Mouse (Mus musculus): ENCODE data around the gene Enpp6.
A peak's percentile ranks its signal among the peaks of the same experiment; 100 is the strongest.

Gene Enpp6

DNA sequence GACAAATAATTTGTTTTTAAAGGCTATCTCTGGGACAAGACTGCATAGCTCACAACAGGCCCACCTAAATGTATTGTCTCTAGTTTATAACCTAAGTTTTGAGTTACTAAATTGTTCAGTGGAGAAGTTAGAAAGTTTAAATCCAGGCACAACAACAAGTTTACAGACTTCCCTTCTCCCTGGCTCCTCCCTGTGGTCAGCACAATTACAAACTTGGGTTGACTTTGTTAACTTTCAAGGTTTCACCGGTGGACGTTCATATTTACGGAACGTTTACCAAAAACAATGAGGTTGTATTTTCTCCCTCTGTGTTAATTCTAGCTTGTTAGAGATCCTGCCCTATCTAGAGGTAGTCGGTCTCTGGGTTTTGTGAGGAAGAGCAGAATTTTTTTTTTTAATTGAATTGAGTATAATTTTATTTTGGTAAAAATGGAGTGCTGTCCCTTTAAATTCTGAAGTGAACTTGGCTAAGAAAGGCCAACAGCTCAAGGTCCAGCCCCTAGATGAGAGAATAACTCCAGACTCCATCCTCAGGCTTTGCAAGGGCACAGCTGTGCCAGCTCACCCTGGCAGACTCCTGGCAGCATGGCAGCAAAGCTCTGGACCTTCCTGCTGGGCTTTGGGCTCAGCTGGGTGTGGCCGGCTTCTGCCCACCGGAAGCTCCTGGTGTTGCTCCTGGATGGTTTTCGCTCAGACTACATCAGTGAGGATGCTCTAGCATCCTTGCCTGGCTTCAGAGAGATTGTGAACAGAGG is at the start of gene Enpp6:
TSS of gene Enpp6 (plus strand) at position 502 of the 755 bp plus-strand sequence.
- no peak for DNase-seq (ENCODE audit: low read depth)

DNA sequence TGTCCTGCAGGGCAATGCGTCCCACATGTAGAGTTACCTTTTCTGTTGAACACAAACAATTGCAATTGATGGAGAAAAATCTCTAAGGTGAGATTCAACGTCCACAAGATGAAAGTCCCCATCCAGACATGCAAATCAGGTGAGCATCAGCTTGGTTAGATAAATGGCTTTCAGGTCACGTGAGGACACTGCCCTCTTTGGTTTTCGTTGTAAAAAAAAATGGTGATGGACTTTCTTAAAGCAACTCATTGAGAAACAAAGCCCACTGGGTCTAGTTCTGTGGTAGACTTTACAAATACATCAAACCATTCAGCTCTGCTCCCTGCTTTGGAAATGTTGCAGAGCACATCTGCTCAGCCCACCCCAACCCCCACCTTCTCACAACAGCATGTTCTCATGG is 48.5 kb upstream of the Enpp6 start:
- DNase-seq (ENCODE audit: low read depth), result no peak

DNA sequence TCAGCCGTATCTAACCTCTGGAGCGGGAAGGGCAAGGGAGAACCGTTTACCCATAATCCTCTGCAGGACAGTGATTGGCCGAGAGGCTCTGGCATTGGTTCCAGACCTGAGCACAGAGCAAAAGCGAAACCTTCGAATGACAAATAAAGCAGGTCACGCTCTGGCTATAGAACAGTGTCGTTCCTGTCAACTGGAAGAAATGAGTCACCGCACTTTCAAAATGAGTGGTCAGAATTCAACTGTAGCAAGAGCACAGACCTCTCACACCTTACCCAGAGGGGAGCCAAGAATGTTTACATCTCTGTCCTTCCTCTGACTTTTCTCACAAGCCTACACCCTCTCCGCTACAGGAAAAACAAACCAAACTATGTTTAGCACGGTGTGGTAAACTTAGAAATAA is 45.4 kb upstream of the Enpp6 start:
- DNase-seq (ENCODE audit: low read depth), result no peak

DNA sequence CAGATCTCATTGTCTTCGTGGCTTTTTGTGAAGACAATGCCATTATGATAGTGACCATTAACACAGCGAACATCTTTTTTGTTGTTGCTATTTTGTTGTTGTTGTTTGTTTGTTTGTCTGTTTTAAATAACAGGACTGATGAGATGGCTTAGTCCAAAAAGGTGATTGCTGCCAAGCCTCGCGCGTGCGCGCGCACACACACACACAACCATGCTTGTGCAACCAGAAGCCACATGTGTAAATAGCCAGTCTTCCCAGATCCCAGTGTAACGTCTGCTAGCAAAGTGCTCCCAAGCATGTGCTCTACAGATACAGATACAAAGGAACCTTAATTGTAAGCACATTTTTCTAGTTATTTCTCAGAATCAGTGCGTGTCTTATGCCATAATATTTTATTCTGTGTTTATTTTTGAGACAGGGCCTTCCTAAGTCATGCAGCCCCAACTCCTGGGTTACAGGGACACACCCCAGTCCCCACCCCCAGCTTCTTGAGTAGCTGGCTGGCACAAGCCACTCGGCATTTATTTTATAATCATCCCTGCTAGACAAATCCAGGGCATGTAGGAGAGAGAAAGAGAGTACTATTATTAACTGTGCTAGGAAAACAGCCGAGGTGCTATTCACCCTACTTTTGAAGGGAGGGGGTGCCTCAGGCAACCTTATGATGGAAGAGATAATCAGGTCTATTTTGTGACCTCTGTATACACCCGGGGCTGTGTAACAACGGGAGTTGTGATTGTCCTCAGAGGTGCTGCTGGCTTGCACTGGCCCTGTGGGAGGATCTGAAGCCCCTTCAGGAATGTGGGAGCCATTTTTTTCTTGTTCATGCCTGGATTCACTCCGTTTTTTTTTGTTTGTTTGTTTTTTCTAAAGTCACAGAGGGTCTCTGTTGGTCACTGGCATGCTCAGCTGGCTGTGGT is 44.7 kb upstream of the Enpp6 start:
- no peak for DNase-seq (ENCODE audit: low read depth)

DNA sequence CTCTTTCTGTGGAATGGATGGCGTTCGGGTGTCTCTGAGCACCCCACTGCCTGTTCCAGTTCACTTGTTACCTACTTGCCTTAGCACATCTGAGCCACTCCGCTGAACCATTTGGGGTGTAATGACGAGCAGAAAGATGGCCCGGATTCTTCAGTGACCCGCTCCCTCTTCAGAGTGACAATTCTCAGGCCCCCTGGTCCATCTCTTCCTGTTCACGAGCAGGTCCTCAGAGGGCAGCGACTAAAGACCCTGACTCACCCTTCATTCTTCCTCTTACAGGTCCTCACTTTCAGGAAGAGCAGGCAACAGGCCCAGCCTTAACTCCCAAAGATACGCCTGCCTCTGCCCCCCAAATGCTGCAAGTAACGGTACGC is 44.0 kb upstream of the Enpp6 start:
- no peak for DNase-seq (ENCODE audit: low read depth)

DNA sequence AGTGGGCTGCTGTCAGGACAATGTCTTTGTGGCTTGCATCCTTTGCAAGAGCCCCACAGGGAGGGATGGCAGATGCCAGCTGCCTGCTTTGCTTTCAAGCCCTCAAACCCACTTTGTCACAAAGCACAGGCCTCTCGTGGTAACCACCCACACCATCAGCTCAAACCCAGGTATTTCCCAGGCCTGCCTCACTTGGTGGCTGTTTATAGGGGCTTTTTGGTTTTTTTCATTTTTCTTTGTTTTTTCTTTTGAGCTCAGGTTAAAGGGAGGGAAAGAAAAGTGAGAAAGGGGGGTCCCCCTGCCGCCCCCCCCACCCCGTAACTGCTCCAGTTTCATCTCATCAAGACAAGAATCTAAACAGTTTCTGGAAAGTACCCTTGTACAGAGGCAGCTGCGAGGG is 43.4 kb upstream of the Enpp6 start:
- DNase-seq (ENCODE audit: low read depth), result no peak

DNA sequence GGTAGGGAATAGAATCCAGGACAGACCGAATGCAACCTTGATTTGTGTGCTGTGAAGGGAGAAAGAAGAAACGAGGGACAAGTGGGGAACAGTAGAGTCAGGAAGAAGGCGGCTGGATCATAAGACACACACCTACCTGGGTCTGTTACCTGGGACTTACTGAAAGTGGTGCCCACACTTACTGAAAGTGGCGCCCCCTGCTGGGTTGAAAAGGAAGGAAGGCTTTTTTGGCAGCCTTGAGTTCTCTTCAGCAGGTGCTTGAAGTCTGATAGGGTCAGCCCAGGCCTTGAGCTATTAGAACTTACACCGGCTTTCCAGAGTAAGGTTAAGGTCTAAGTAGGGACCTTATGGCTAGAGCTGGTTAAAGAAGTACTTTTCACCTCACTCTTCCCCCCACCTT is 40.5 kb upstream of the Enpp6 start:
- no peak for DNase-seq (ENCODE audit: low read depth)

DNA sequence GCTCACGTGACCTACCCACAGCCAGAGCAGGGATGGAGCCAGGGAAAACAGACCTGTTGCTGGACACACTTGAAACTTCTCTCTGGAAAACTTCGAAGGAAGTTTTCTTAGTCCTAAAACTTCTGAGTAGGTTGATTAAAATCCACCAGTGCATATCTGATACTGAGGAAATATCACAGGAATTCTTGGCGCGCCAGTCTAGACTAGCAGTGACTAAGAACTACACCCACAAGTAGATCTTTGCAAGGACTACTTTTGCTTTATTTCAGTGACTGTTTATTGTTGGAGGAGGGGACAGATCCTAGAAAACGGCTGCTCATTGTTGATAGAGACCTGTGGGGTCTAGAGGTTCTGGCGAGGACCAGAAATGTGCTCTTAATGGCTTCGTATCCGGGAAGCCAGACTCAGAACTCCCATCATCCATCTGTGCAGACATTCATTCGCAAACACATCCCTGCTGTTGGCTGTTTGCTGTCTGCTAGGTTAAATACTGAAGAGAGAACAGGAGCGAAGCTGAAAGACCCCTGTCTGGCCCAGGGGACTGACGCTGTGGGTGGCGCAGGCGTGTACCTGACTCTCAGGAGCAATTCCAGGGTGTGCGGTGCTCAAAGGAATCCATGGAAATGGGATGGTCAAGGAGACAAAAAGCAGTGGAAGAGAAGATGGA is 38.5 kb upstream of the Enpp6 start:
- no peak for DNase-seq (ENCODE audit: low read depth)

DNA sequence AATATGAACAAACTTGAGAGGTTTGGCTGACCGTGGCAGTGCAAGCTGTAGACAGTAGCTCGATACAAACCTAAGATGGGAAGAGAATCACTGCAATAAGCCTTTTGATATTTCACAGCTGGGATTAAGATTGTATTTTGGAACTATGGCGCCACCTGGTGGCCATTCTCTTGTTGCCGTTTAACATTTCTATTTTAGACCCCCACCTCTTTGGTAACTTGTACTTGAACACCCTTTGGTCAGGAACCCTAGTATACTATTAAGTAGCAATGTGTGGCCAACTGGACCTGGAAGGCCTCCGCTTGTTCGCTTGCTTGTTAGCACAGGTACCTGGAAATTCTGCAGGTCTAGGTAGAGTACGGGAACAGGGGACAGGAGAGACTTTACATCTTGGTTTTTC is 33.2 kb upstream of the Enpp6 start:
- DNase-seq (ENCODE audit: low read depth), result peak; percentile 90

DNA sequence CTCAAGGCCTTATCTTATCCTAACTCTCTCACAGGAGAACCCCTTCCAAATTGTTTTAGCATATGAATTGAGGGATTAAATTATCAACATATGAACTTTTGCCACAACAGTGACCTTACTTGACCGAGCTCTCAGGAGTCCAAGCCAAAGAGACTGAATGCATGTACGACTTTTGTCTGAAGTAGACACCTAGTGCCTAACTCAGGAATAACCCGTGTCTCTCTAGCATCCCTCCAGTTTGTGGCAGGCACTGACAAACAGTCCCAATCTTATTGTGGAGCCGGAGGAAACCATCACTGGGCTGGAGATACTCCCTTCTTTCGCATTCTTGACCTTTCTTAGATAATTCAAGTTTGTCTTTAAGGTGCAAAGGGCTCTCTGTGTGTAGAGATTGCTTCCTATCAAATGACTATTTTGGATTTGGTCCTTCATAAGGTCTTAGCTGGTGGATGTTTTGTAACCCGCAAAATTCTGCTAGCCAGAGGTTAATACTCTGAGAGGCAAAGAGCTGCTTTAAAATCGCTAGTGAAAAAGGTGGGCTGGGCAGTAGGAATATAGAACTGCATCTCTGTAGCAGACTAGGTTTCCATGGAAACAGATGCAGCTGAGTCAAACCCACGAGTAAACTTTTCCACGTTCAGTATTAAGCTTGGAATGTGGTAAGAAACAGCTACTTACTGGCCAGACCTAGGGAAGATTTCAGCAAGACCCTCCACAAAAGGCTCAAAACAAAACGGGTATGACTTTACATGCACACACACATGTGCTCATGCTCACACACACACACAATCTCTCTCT is 23.9 kb upstream of the Enpp6 start:
- DNase-seq (ENCODE audit: low read depth), result no peak

DNA sequence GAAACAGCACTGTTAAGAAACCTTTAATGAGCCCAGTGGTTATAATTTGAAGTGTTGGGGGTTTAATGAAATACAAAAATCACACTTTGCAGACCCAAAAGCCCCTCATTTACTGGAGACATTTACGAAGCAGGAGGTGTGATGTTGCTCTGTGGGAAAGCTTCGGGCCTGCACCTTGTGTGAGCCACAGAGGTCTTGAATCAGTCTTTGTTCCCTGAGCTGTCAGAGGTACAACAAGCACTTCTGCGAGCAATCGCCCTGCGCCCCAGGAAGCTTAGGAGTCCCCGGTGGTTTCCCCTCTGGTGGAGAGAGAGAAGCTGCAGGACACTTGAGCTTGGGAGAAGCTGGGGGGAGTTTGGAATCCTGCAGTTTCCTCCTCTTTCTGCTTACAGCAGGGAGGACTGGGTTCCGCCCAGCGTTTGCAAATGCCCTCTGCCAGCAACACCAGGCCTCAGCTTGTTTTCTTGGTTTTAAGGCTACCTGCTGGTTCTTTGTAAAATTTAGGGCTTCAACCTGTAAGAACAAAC is 23.0 kb upstream of the Enpp6 start:
- no peak for DNase-seq (ENCODE audit: low read depth)

DNA sequence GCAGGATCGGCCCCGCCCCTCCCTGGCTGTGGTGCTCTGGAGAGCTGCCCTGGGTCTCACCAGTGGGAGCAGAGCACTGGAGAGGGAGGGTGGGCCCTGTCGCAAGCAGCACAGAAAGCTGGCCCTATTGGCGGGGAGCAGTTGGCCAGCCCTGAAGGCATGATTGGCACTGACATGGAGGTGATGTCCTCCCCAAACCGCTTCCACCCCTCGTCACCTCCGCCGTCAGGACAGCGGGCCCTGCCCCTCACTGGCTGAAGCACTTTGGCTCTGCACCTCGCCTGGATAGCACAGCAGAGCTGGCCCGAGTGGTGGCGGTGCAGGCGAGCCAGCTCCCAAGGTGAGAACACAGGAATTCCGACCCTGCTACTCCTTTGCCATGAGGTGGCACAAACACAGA is 20.9 kb upstream of the Enpp6 start:
- no peak for DNase-seq (ENCODE audit: low read depth)

DNA sequence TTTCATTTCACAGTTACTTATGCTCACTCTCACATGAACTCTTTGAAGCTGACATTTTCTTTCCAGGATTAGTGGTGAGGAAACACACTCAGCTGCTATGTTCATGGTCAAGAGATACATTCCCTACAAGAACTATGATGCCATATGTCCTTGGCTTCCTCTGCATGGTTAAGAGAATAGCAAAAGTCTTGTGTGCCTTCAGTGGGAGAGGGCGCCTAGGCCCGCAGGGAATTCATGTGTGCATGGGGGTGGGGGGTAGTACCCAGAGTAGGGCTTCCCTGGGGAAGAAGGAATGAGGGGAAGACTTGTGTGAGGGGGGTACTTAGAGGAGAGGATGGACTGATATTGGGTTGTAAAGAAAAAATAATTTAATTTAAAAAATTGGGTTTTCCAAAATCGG is 18.0 kb upstream of the Enpp6 start:
- no peak for DNase-seq (ENCODE audit: low read depth)

DNA sequence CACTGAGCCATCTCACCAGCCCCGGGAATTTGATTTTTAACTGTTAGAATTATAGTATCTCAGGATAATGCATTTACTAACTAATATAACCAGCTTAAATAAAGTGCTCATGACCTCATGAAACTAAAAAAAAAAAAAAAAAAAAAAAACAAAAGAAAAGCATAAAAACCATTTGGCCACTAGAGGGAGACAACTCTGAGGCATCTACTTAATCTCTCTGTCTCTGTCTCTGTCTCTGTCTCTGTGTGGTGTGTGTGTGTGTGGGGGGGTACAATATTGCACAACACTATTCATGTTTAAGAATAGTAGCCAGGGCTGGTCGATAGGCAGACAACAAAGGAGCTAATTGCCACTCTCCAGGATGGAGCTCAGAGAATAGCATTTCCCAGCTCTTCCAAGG is 17.3 kb upstream of the Enpp6 start:
- peak; percentile 18 for DNase-seq (ENCODE audit: low read depth)

DNA sequence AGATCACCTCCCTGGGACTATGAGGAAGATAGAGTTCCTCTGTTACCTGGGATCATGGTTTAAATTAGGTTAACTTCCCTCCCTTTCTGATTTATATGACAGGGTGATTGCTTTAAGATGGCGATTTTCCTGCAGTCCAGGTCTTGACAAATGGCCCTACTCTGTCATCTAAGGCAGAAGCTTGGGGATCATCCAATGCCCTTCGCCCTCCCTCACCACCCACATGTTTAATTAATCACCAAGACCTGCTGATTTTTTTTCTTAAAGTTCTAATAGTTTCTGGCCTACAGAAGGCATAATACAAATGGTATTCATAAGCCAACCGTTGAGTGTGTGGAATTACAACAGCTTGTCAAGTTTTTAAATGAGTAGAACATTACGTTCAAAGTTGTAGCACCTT is 9.3 kb upstream of the Enpp6 start:
- no peak for DNase-seq (ENCODE audit: low read depth)

DNA sequence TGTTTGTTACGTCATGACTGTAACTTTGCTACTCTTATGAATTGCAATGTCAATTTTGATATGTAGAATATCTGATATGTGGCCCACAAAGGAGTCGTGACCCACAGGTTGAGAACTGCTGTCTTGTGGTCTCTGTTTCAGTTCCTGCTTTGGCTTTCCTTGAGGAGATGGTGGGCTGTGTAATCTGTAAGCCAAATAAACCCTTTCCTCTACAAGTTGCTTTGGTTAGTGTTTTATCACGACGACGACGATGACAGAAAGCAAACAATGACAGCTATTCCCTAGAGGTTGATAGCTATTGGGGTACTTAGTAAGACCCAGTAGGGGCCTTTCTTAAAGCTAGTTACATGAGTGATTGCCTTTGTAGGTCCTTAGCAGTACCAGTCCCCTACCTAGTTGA is 4.5 kb upstream of the Enpp6 start:
- DNase-seq (ENCODE audit: low read depth), result no peak

DNA sequence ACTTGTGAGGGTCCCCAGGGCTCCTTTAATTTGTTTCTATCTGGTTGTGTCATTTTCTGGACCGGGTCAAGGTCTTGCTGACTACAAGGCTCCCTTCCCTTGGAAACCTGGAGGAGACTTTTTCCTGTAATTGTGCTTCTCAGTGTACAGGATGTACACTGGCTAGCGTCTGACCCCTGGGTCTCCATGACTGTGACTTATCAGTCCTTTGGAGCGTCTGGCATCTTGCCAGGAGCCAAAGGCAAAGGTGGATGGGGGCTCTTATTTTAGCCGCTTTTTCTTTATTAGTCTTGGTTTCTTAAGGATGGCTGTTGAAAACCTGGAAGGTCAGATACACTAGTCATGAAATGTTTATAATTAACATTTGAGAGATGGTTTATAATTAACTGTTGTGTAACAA is 3.9 kb upstream of the Enpp6 start:
- DNase-seq (ENCODE audit: low read depth), result no peak

DNA sequence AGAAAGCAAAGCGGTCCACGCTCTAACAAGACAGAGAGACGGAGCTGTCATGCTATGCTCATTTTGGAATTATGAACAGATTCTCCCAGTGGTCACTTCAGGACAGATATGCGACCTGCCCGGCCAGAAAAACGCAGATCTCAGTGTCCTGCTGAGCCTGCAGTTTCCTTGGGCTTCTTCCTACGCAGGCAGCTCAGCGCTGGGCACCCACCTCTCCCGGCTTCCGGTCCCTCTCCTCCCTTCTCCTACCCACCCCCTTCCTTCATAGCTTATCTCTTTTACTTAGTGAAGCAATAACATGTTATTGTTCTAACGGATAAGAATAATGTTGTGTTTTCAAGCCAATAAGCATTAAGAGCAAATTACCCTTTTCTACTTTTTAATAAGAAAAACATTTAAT is 2.0 kb upstream of the Enpp6 start:
- no peak for DNase-seq (ENCODE audit: low read depth)

DNA sequence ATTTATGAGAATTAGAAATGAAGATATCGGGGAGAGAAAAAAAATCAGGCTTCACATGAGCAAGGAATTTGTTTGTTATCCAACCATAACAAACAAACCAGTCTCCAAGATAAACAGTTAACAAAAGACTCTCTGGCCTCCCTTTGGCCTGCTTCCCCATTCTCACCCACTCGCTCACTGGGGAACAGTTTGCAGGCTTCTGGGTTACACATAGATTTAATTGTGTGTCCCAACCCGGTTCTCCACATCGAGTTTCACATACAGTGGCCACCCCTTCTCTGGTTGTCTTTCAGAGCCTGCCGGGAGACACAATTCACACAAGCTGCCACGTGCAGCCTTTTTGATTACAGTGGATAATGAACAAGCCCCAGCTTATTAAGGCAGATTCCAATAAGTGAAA is 1.7 kb downstream of the Enpp6 start:
- no peak for DNase-seq (ENCODE audit: low read depth)

DNA sequence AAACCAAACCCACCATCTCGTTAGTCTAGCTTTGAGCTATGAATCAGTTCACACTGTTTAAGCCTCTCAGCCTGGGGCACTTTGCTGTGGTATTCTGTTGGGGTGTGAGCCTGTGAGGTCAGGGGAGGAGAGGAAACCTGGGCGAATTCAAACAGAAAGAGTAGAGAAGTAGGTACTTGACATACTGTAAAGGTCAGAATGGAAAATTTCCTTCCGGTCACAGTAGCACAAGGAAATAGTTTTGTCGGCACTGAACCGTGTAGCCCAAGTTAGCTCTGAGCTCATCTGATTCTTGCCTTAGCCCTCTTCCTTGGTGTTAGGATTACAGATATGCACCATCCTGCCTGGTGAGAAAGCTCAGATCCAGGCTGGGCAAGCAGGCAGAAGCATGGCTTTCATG is 4.4 kb downstream of the Enpp6 start:
- DNase-seq (ENCODE audit: low read depth), result no peak

DNA sequence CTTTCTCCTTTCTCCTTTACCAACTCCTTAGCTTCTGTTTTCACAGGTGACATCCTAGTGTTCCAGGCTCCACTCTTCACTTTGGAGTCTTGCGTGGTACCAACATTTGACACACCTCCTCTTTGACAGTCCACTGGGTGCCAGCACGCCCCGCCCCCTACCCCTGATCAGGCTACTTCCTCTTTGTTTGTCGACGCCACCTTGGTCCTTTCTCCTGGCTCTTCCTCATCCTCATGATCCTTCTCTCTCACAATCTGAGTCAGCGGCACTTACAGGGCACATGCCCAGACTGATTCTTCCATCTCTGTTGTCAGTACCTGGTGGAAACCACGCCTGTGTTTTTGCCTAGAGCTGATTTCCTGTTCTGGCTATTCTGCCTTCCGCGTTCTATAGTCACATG is 5.9 kb downstream of the Enpp6 start:
- no peak for DNase-seq (ENCODE audit: low read depth)
